Mouse (Mus musculus) forebrain, embryonic 10.5 days (tissue): ENCODE results near the gene Enthd1. TPM values are rescaled to one million over a fixed set of nuclear protein-coding genes. Genes with fewer than 3 reads are reported as not detected.

Source experiments
- polyA plus RNA-seq: library from polyadenylated mRNA; unstranded; fragments of >200 nt; fragmentation: Nextera tagmentation; extraction: Ambion mirVana; gene quantifications from 2 replicates; pipeline ENCODE4 v1.2.1, GENCODE M21; 2016

Enthd1 gene
- polyA plus RNA-seq, 1 experiment from 2014 or later, result not detected

Other genes with a start within 250 kb of the Enthd1 start
- gene Grap2, start 7.4 kb upstream of the Enthd1 start, polyA plus RNA-seq, result 1.4 and 1.5 TPM in 2 replicates
- 0.37 and 0.68 TPM in 2 replicates for gene Fam83f, start 106.7 kb upstream of the Enthd1 start, polyA plus RNA-seq
- gene Tnrc6b, start 146.2 kb upstream of the Enthd1 start, polyA plus RNA-seq, result 40.5 and 43.4 TPM in 2 replicates